Mouse (Mus musculus) liver, embryonic 15.5 days (tissue): Measurements from ENCODE around the gene Comp. TPM values are rescaled to one million over a fixed set of nuclear protein-coding genes. Genes with fewer than 3 reads are reported as not detected.

Experiments
- ATAC-seq: fragments of 200-750 bp; cut with Nextera tagmentation; 2 replicates; pipeline ENCODE4 v1.8.0; 2017; ENCODE audit warnings: moderate number of reproducible peaks, mild to moderate bottlenecking, moderate library complexity; ENCODE audit not compliant: insufficient read depth
- H3K27ac ChIP-seq: fragments of 300-500 bp; sonication (generic); replicated peaks from 2 replicates; pipeline ENCODE4 v1.5.1; 2015; ENCODE audit warnings: mild to moderate bottlenecking, inconsistent platforms
- H3K27me3 ChIP-seq: fragments of 300-500 bp; sonication (generic); 2 replicates; pipeline ENCODE4 v1.6.1; 2015; ENCODE audit warnings: mild to moderate bottlenecking, inconsistent platforms
- H3K36me3 ChIP-seq: fragments of 300-500 bp; sonication (generic); replicated peaks from 2 replicates; pipeline ENCODE4 v1.6.1; 2015; ENCODE audit warnings: moderate library complexity, mild to moderate bottlenecking, inconsistent platforms
- H3K4me1 ChIP-seq: fragments of 300-500 bp; sonication (generic); replicated peaks from 2 replicates; pipeline ENCODE4 v1.6.1; 2015; ENCODE audit warnings: inconsistent platforms
- H3K4me2 ChIP-seq: fragments of 300-500 bp; sonication (generic); 2 replicates; pipeline ENCODE4 v1.6.1; 2015; ENCODE audit warnings: moderate library complexity, mild to moderate bottlenecking, inconsistent platforms
- H3K4me3 ChIP-seq: fragments of 300-500 bp; sonication (generic); replicated peaks from 2 replicates; pipeline ENCODE4 v1.5.1; 2015; ENCODE audit warnings: mild to moderate bottlenecking, inconsistent platforms
- H3K9ac ChIP-seq: fragments of 300-500 bp; sonication (generic); 2 replicates; pipeline ENCODE4 v1.6.1; 2015; ENCODE audit warnings: moderate library complexity, mild to moderate bottlenecking, inconsistent platforms
- H3K9me3 ChIP-seq: fragments of 300-500 bp; sonication (generic); replicated peaks from 2 replicates; pipeline ENCODE4 v1.6.1; 2016; ENCODE audit warnings: inconsistent platforms
- WGBS: fragments of 180-500 bp; shearing (Covaris S2); methylation state at CpG from one replicate; pipeline ENCODE4 v1.1.7; 2015; ENCODE audit warnings: mixed read lengths; ENCODE audit not compliant: insufficient replicate concordance; 5-methylcytosine and 5-hydroxymethylcytosine counted together
- polyA plus RNA-seq: library from polyadenylated mRNA; unstranded; fragments of >200 nt; fragmentation: Nextera tagmentation; extraction: Ambion mirVana; gene quantifications from 2 replicates; pipeline ENCODE4 v1.2.1, GENCODE M21; 2015

Comp gene
- polyA plus RNA-seq, 1 experiment from 2014 or later, result 1.3 TPM

GRCm38 (mm10) chr8:70353194-70353817 is 20.1 kb upstream of the Comp start, which contains the start of gene Upf1:
Upf1 (minus strand) TSS chr8:70353278.
- Histone ChIP-seq H3K9ac (peak within 1 kb of the TSS; percentile 98), H3K36me3 (peaks cover 26% of the 10 kb centered on the region), H3K27me3 (no peaks in the 10 kb centered on the region), H3K9me3 (no peaks in the 10 kb centered on the region), H3K4me3 (peak within 1 kb of the TSS; percentile 89), H3K27ac (peak within 1 kb of the TSS; percentile 97), H3K4me1 (peaks cover 91% of the 10 kb centered on the region), H3K4me2 (peak within 1 kb of the TSS; percentile 95)
- peak; percentile 83 for ATAC-seq
- WGBS, result under 1% methylated on average over 61 of the region's 69 CpGs

- Histone ChIP-seq H3K9ac (peak overlapping the region; percentile 63), H3K4me2 (peak overlapping the region; percentile 82), H3K27me3 (no peaks in the 10 kb centered on the region), H3K27ac (peak overlapping the region; percentile 97), H3K4me3 (peak overlapping the region; percentile 89), H3K9me3 (no peaks in the 10 kb centered on the region), H3K4me1 (peaks cover 88% of the 10 kb centered on the region), H3K36me3 (peaks cover 19% of the 10 kb centered on the region)
- no peak for ATAC-seq
- 42% methylated on average over 4 of the region's 4 CpGs for WGBS
Observed at GRCm38 (mm10) chr8:70354004-70354403, 19.4 kb upstream of the Comp start.

GRCm38 (mm10) chr8:70356111-70356510 is 17.2 kb upstream of the Comp start:
- Histone ChIP-seq H3K27ac (peak overlapping the region; percentile 94), H3K9ac (peak overlapping the region; percentile 15; the same call in 1 of the 2 replicates), H3K4me1 (peaks cover 66% of the 10 kb centered on the region), H3K4me3 (peak overlapping the region; percentile 27; the same call in 1 of the 2 replicates), H3K36me3 (no peaks in the 10 kb centered on the region), H3K4me2 (peak overlapping the region; percentile 67), H3K9me3 (no peaks in the 10 kb centered on the region), H3K27me3 (no peaks in the 10 kb centered on the region)
- WGBS, result 22% methylated on average over 1 of the region's 1 CpGs
- ATAC-seq, result peak; percentile 74

- Histone ChIP-seq H3K4me2 (no peak overlapping the region), H3K9me3 (no peaks in the 10 kb centered on the region), H3K27me3 (0 out of 2 replicates have a peak, but pooled peaks cover 3% of the 10 kb centered on the region), H3K4me1 (peaks cover 50% of the 10 kb centered on the region), H3K4me3 (no peak overlapping the region), H3K9ac (no peak overlapping the region), H3K27ac (no peak overlapping the region), H3K36me3 (no peaks in the 10 kb centered on the region)
- WGBS, result 84% methylated on average over 3 of the region's 3 CpGs
- no peak for ATAC-seq
Observed at GRCm38 (mm10) chr8:70359411-70359810, 13.9 kb upstream of the Comp start.

- no peak overlapping the region for H3K4me2 ChIP-seq
- no peaks in the 10 kb centered on the region for H3K9me3 ChIP-seq
- 43% methylated on average over 4 of the region's 4 CpGs for WGBS
- H3K4me1 ChIP-seq, result peaks cover 37% of the 10 kb centered on the region
- 0 out of 2 replicates have a peak, but pooled peaks cover 3% of the 10 kb centered on the region for H3K27me3 ChIP-seq
- H3K36me3 ChIP-seq, result no peaks in the 10 kb centered on the region
- no peak for ATAC-seq
- H3K4me3 ChIP-seq, result no peak overlapping the region
- no peak overlapping the region for H3K27ac ChIP-seq
- no peak overlapping the region for H3K9ac ChIP-seq
Observed at GRCm38 (mm10) chr8:70360769-70361168, 12.6 kb upstream of the Comp start.

GRCm38 (mm10) chr8:70361484-70362032 is 11.8 kb upstream of the Comp start:
- no peak overlapping the region for H3K4me3 ChIP-seq
- no peak overlapping the region for H3K4me2 ChIP-seq
- H3K4me1 ChIP-seq, result peaks cover 35% of the 10 kb centered on the region
- no peak overlapping the region for H3K9ac ChIP-seq
- 0 out of 2 replicates have a peak, but pooled peaks cover 3% of the 10 kb centered on the region for H3K27me3 ChIP-seq
- no peak for ATAC-seq
- H3K36me3 ChIP-seq, result no peaks in the 10 kb centered on the region
- 68% methylated on average over 10 of the region's 10 CpGs for WGBS
- H3K27ac ChIP-seq, result no peak overlapping the region
- H3K9me3 ChIP-seq, result no peaks in the 10 kb centered on the region

GRCm38 (mm10) chr8:70364066-70364465 is 9.3 kb upstream of the Comp start:
- no peak overlapping the region for H3K4me2 ChIP-seq
- H3K27ac ChIP-seq, result peak overlapping the region; percentile 61
- 40% methylated on average over 5 of the region's 5 CpGs for WGBS
- peak; percentile 76 for ATAC-seq
- no peak overlapping the region for H3K4me3 ChIP-seq
- H3K9me3 ChIP-seq, result no peaks in the 10 kb centered on the region
- H3K4me1 ChIP-seq, result peaks cover 18% of the 10 kb centered on the region
- peaks cover 10% of the 10 kb centered on the region for H3K27me3 ChIP-seq
- no peaks in the 10 kb centered on the region for H3K36me3 ChIP-seq
- no peak overlapping the region for H3K9ac ChIP-seq

GRCm38 (mm10) chr8:70366588-70366987 is 6.8 kb upstream of the Comp start:
- no peak for ATAC-seq
- Histone ChIP-seq H3K36me3 (no peaks in the 10 kb centered on the region), H3K27ac (no peak overlapping the region), H3K9me3 (no peaks in the 10 kb centered on the region), H3K4me1 (peaks cover 18% of the 10 kb centered on the region), H3K27me3 (peaks cover 32% of the 10 kb centered on the region), H3K4me3 (no peak overlapping the region), H3K9ac (no peak overlapping the region), H3K4me2 (no peak overlapping the region)
- 59% methylated on average over 5 of the region's 5 CpGs for WGBS

GRCm38 (mm10) chr8:70370476-70370875 is 2.9 kb upstream of the Comp start:
- ATAC-seq, result no peak
- no peak overlapping the region for H3K9ac ChIP-seq
- H3K27ac ChIP-seq, result no peak overlapping the region
- H3K4me3 ChIP-seq, result no peak overlapping the region
- H3K36me3 ChIP-seq, result no peaks in the 10 kb centered on the region
- 72% methylated on average over 7 of the region's 7 CpGs for WGBS
- no peak overlapping the region for H3K4me2 ChIP-seq
- no peaks in the 10 kb centered on the region for H3K9me3 ChIP-seq
- H3K27me3 ChIP-seq, result peaks cover 68% of the 10 kb centered on the region
- peaks cover 40% of the 10 kb centered on the region for H3K4me1 ChIP-seq

GRCm38 (mm10) chr8:70371951-70372350 is 1.4 kb upstream of the Comp start:
- 30% methylated on average over 6 of the region's 6 CpGs for WGBS
- Histone ChIP-seq H3K4me1 (peaks cover 42% of the 10 kb centered on the region), H3K4me3 (no peak overlapping the region), H3K27ac (no peak overlapping the region), H3K36me3 (no peaks in the 10 kb centered on the region), H3K27me3 (peaks cover 83% of the 10 kb centered on the region), H3K4me2 (no peak overlapping the region), H3K9ac (no peak overlapping the region), H3K9me3 (no peaks in the 10 kb centered on the region)
- ATAC-seq, result no peak

GRCm38 (mm10) chr8:70374318-70374927 is 1.1 kb downstream of the Comp start:
- ATAC-seq, result peak; percentile 57
- under 1% methylated on average over 53 of the region's 53 CpGs for WGBS
- no peaks in the 10 kb centered on the region for H3K9me3 ChIP-seq
- H3K4me1 ChIP-seq, result peaks cover 42% of the 10 kb centered on the region
- no peak overlapping the region for H3K9ac ChIP-seq
- no peak overlapping the region for H3K27ac ChIP-seq
- no peaks in the 10 kb centered on the region for H3K36me3 ChIP-seq
- H3K4me3 ChIP-seq, result peak overlapping the region; percentile 47
- H3K4me2 ChIP-seq, result peak overlapping the region; percentile 66
- H3K27me3 ChIP-seq, result peaks cover 98% of the 10 kb centered on the region
